ENCODE assay signal across 8 mouse cellular contexts in genomic region chr1:191172487-191172886, GRCm38 (mm10). TPM values are rescaled to one million over a fixed set of nuclear protein-coding genes. Genes with fewer than 3 reads are reported as not detected.
DNase-seq lines count a peak whose midpoint lies in the region; ATAC-seq and TF ChIP-seq lines count a peak whose summit lies in the region.

No protein-coding gene starts in this region.

- no peak overlapping the region for H3K4me3 ChIP-seq in kidney, postnatal 0 days (replicated peaks; ENCODE audit: low read depth, low read length)
- no peak overlapping the region for H3K4me3 ChIP-seq in kidney, embryonic 15.5 days (replicated peaks)

- H3K36me3 ChIP-seq in kidney, postnatal 0 days (ENCODE audit: insufficient read depth, low read length) = no peaks in the 10 kb centered on the region
- no peaks in the 10 kb centered on the region for H3K36me3 ChIP-seq in kidney, embryonic 15.5 days

- no peak overlapping the region for H3K9ac ChIP-seq in kidney, postnatal 0 days (ENCODE audit: low read depth, low read length)
- H3K9ac ChIP-seq in kidney, embryonic 15.5 days = no peak overlapping the region

- H3K27me3 ChIP-seq in kidney, postnatal 0 days (ENCODE audit: insufficient read depth, low read length) = no peaks in the 10 kb centered on the region
- H3K27me3 ChIP-seq in kidney, embryonic 15.5 days = 0 out of 2 replicates have a peak, but pooled peaks cover 5% of the 10 kb centered on the region

- intact Hi-C loops in left cerebral cortex, postnatal 36 days (cut with DNase I) = loop anchor here (5.0 kb wide), 1 partner anchor 75 kb away; the partner anchor contains the start of gene Batf3

- TF ChIP-seq CTCF in kidney, postnatal 0 days (IDR thresholded peaks at IDR 0.05; ENCODE audit: low read depth) = peak; percentile 75

- no peaks in the 10 kb centered on the region for H3K4me1 ChIP-seq in kidney, postnatal 0 days (replicated peaks; ENCODE audit: insufficient read depth, low read length)
- no peaks in the 10 kb centered on the region for H3K4me1 ChIP-seq in kidney, embryonic 15.5 days

- ATAC-seq in kidney, postnatal 0 days (replicated peaks; ENCODE audit: low FRiP score, low read depth) = no peak
- no peak for ATAC-seq in kidney, embryonic 15.5 days (replicated peaks; ENCODE audit: low FRiP score)
- no peak for ATAC-seq in erythroid progenitor cell, adult 5-6 weeks (replicated peaks; ENCODE audit: low FRiP score, poor library complexity, severe bottlenecking)

- H3K4me2 ChIP-seq in kidney, postnatal 0 days (ENCODE audit: low read length) = no peak overlapping the region
- H3K4me2 ChIP-seq in kidney, embryonic 15.5 days = no peak overlapping the region

- H3K9me3 ChIP-seq in kidney, postnatal 0 days (replicated peaks; ENCODE audit: low read length) = no peaks in the 10 kb centered on the region
- no peaks in the 10 kb centered on the region for H3K9me3 ChIP-seq in kidney, embryonic 15.5 days (replicated peaks)

- 17% methylated on average over 6 of the region's 6 CpGs for WGBS in kidney, postnatal 0 days
- 12% methylated on average over 6 of the region's 6 CpGs for WGBS in kidney, embryonic 15.5 days

- no peak overlapping the region for H3K27ac ChIP-seq in kidney, postnatal 0 days
- no peak overlapping the region for H3K27ac ChIP-seq in kidney, embryonic 15.5 days

- DNase-seq in kidney, postnatal 0 days (ENCODE audit: low spot score) = peak; percentile 76
- DNase-seq in MN1 (ENCODE audit: low spot score) = peak; percentile 68
- peak; percentile 60 for DNase-seq in embryo, embryonic 10.5 days (ENCODE audit: low spot score)
- DNase-seq in left cerebral cortex, postnatal 36 days (ENCODE audit: low spot score in 2 of 2) = peak; percentile 45 to 50
- DNase-seq in ovary, postnatal 10 days (ENCODE audit: low spot score) = no peak
- DNase-seq in gastrocnemius, postnatal 4 days (ENCODE audit: low spot score in 2 of 2) = no peak

RNA-seq across cellular contexts. Expression of gene Fam71a, which starts 7.9 kb away (rescaled TPM):
- not detected in 2 replicates for polyA plus RNA-seq in kidney, postnatal 0 days (2015; fragmentation: Nextera tagmentation; extraction: Ambion mirVana)
- polyA plus RNA-seq in kidney, embryonic 15.5 days (2015; fragmentation: Nextera tagmentation; extraction: Ambion mirVana) = not detected in 2 replicates
- not detected for total RNA-seq in left cerebral cortex, postnatal 36 days (2021)
- not detected in 2 replicates for total RNA-seq in erythroid progenitor cell, adult 5-6 weeks (2015; ENCODE audit: low replicate concordance)
- total RNA-seq in erythroid progenitor cell, adult 5-6 weeks (2017; ENCODE audit: low replicate concordance) = not detected in 2 replicates
- total RNA-seq in gastrocnemius, postnatal 4 days (2021) = not detected

RNA-seq across cellular contexts. Expression of gene Atf3, which starts 45.4 kb away (rescaled TPM):
- 3.2 and 4.0 TPM in 2 replicates for polyA plus RNA-seq in kidney, postnatal 0 days (2015; fragmentation: Nextera tagmentation; extraction: Ambion mirVana)
- polyA plus RNA-seq in kidney, embryonic 15.5 days (2015; fragmentation: Nextera tagmentation; extraction: Ambion mirVana) = 4.2 and 4.3 TPM in 2 replicates
- total RNA-seq in left cerebral cortex, postnatal 36 days (2021) = 1 to 10 TPM in 1 of 2 experiments, under 1 TPM in 1; 0.68 to 1.2 TPM
- 3.8 and 4.3 TPM in 2 replicates for total RNA-seq in erythroid progenitor cell, adult 5-6 weeks (2015; ENCODE audit: low replicate concordance)
- total RNA-seq in erythroid progenitor cell, adult 5-6 weeks (2017; ENCODE audit: low replicate concordance) = 1.2 and 16.5 TPM in 2 replicates
- 10 to 100 TPM in 1 of 2 experiments, 1 to 10 TPM in 1; 9.7 to 13.9 TPM for total RNA-seq in gastrocnemius, postnatal 4 days (2021)

Comparison
In these comparisons a context has a peak if more than half of its experiments do, and no peak if none do; other contexts are left out.
1. DNase-seq: peak in kidney, postnatal 0 days (single experiment), MN1 (single experiment), embryo, embryonic 10.5 days (single experiment) and left cerebral cortex, postnatal 36 days (2 of 2); none in ovary, postnatal 10 days (single experiment) and gastrocnemius, postnatal 4 days (0 of 2).